Mouse (Mus musculus) monocyte, adult 5-6 weeks (primary cell): Measurements from ENCODE around the gene Gm14403. TPM values are rescaled to one million over a fixed set of nuclear protein-coding genes. Genes with fewer than 3 reads are reported as not detected.
"Not testable (repeated sequence)": the region's sequence is repeated elsewhere in the genome, so short reads cannot be mapped to it uniquely, and the experiment has no call there.

ENCODE experiments used
- ATAC-seq: fragments of 153-309, 156-312 bp; replicated peaks from 2 replicates; pipeline ENCODE4 v1.8.0; 2017; ENCODE audit warnings: mild to moderate bottlenecking; ENCODE audit not compliant: low TSS enrichment, insufficient number of reproducible peaks, severe bottlenecking, poor library complexity, low FRiP score
- total RNA-seq: library from RNA; stranded (forward); fragments of 200-1000, 200-491, 200-594 nt; gene quantifications from 3 replicates; pipeline ENCODE4 v1.2.3, GENCODE M21; 2017

Gene Gm14403
- total RNA-seq, 1 experiment from 2014 or later: not detected

GRCm38 (mm10) chr2:177537717-177538116 is 39.7 kb downstream of the Gm14403 start:
- not testable (repeated sequence) for ATAC-seq

- ATAC-seq: not testable (repeated sequence)
These were observed 57.2 kb downstream of the Gm14403 start for GRCm38 (mm10) chr2:177555261-177555660.

Other genes starting within 250 kb of the Gm14403 start
- gene Gm14409, start 231.2 kb upstream of the Gm14403 start, total RNA-seq: not detected in 3 replicates
- gene Gm14412, start 173.9 kb upstream of the Gm14403 start, total RNA-seq: not detected in 3 replicates
- gene Gm14418, start 99.9 kb upstream of the Gm14403 start, total RNA-seq: not detected in 3 replicates
- 1.8 to 6.7 TPM (median 5.1 TPM) in 3 replicates for gene Zfp970, start 33.5 kb upstream of the Gm14403 start, total RNA-seq
- gene Gm14406, start 80.0 kb downstream of the Gm14403 start, total RNA-seq: 0.32 to 0.57 TPM in 2 of 3 replicates, not detected in the other